Mouse (Mus musculus) layer of hippocampus, postnatal 25 days (tissue): Measurements from ENCODE around the gene Tirap. TPM values are rescaled to one million over a fixed set of nuclear protein-coding genes. Genes with fewer than 3 reads are reported as not detected.
"Not testable (repeated sequence)": the region's sequence is repeated elsewhere in the genome, so short reads cannot be mapped to it uniquely, and the experiment has no call there.

Source experiments
- DNase-seq, 2 experiments: peaks; one replicate each; pipeline ENCODE4 v3.0.0; 2022; ENCODE audit warnings: mixed read lengths in 2 of 2, low spot score in 1 of 2; ENCODE audit errors: extremely low spot score in 1 of 2
- total RNA-seq, 2 experiments: library from RNA; stranded (reverse); gene quantifications; 2 replicates each; pipeline ENCODE4 v1.2.3; 2021

The Tirap gene
- total RNA-seq, 2 experiments from 2014 or later = 1.5 to 2.2 TPM

DNA sequence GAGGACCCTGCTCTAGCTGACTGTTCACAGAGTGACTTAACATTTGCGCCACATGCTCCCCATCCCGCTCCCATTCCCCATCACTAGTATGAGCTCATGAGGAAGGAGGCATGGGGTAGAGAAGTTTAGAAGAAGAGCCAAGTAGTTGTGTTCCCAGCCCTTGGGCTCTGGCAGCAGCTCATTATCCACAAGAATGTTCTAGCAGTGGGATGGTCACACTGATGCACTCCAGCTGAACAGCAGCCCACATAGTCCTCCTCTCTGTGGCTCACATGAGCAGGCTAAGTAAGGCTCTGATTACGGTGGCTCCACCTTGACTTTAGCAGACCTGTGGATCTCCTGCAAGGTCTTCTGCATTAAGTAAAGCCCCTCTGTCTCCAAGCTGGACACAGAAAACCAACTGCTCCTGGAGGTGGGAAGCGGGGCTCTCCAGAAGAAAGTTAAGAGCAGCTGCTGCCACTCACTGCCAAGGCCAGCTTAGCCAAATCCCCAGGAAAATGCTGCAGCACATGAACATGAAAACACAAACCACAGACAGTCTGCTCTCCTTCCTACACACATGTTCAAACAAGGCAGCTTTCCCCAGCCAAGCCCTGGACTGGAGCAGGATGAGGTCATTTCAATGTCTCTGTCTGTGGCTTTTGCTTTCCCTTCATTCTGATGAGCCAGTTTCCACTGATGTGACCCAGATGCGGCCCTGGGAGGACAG, 43.9 kb downstream of the Tirap start:
- no peak for DNase-seq

DNA sequence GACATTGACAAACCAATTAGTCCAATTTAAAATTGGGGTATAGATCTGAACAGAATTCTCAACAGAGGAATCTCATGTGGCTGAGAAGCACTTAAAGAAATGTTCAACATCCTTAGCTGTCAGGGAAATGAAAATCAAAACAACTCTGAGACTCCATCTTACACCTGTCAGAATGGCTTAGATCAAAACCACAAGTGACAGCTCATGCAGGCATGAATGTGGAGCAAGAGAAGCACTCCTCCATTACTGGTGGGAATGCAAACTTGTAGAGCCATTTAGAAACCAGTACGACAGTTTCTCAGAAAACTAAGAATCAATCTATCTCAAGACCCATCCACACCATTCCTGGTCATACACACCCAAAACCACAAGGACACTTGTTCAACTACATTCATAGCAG, 47.2 kb downstream of the Tirap start:
- DNase-seq = no peak

DNA sequence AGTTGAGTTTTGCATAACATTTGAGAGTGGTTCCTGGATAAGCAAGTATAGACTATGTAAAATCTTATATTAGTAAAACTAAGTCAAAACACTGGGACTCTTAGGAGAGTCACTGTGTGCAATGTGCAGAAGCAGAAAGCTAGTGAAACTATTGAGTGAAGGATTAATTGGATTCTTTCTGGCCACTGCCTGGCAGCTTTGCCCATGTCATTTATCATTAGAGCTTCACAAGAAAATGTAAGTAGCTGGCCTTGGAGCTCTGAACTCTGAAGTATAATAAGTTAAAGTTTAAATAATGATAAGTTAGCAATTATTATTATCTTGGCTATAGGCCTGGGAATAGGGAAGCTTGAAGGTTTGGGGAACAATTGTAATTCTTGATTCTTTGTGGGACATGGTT, 51.3 kb downstream of the Tirap start:
- not testable (repeated sequence) for DNase-seq

DNA sequence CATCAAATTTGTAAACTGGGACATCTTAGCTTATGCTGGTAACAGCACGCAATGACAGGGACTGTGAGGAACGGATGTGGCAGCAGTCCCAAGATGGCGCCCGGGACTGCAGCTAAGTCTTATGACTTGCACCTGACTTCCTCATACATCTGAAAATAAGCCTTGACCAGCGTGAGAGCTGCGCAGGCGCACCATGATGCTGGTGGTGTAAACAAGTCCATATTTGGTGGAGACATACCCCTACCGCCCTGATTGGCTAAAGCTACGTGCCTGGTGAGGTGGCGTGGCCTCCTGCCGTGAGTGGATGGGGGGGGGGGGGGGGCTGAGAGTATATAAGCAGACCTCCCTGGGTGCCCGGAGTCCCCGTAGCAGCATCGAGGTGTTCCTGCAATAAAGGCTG, 52.8 kb downstream of the Tirap start:
- not testable (repeated sequence) for DNase-seq

DNA sequence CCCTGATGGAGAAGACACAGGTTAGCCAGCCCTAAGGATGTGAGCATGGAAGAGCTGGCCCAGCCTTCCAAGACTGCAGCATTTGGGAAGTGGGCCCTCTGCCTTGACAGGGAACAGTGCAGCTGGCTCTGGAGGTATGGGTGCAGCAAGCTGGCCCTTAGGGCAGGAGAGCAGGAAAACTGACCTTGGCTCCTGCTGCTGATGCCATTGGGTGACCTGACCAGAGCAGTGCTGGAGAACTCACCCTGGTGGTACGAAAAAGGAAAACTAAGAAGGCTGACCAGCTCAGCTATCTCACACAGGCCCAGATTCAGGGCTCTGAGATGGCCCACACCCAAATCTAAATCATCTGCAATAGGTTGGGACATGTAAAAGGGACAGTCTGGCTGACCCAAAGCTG, 54.3 kb downstream of the Tirap start:
- DNase-seq = no peak

DNA sequence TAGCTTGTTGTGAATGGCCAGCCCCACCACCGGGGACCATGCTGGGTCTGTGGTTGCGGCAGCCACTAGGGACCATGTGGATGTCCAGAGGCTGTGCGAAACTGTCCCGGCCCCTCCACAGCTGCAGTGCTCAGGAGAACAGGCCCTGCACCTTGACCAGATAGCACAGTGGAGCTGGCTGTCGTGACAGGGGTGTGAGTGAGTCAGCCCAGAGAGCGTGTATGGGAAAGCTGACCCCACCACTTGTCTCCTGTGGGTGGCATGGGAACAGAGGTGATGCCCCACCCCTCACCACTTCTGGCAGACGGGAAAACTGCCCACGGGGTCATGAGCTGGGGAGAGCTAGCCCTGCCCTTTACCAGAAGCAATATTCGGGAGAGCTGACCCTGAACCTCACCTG, 55.0 kb downstream of the Tirap start:
- no peak for DNase-seq

DNA sequence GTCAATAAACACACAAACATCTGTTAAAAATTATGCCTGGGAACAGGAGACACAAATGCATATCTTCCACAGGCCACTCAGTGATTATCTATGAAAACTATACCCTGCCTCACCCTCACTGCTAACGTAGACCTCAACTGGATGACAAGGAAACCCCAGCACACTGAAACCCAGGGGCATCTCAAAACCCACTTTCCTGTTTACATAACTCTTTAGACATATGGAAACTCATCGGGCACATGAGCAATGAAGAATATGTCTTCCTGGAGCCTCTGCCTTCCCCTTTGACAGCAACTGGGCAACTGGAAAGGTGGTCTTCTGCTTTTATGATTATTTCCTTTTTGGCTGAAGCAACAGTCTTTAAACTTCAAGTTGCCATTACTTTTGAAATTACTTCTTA, 57.9 kb downstream of the Tirap start:
- no peak for DNase-seq

DNA sequence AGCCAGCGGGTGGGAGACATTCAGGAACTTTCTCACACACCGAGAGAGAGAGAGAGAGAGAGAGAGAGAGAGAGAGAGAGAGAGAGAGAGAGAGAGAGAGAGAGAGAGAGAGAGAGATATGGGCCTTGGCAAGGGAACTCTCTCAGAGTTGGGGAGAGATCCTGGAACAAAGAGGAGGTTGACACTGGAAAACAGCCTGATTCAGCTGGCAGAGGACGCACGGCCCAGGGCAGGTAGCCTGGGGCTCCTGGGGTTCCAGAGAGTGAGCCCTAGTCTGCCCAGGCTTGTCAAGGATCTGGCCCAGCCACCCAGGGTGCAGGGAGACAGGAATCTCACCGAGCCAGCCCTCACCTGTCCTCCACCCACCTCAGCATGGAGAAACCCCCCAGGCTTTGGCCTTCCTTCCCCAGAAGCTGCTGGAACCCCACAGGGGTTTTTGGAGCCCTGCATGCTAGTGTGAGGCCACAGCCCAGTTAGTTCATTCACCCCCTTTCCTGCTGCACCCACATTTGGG, 60.8 kb downstream of the Tirap start:
- DNase-seq = no peak

DNA sequence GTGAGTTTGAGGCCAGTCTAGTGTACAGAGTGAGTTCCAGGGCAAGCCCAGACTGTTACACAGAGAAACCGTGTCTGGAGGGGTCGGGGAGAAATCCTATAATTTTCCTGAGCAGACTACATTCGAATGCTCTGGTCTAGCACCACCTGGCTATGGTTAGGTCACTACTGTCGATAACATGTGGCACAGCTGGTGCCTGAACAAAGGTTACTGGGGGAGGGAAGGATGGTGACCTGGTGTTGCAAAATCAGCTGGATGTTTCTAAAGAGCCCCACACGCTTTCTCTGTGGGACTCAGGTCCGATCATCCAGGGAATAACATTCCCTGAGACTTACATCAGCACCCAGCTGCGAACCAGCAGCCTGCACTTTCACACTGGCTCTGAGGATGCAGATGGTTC, 62.1 kb downstream of the Tirap start:
- no peak for DNase-seq

DNA sequence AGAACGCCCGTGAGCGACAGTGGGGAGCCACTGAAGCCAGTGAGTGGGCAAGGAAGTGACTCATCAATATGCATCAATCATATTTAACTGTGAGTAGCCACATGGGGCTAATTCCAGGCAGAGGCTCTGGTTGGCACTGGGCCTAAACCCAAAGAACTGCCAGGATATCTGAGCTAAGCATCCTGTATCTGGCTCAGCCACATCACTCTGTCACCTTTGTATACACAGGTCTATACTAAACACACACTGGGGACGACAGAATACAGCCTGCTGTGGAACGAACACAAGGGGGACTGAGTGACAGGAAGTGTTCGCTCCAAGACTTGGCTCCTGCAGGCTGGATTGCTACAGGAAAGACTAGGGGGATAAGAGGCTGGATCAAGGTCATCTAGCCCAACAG, 64.5 kb downstream of the Tirap start:
- DNase-seq = no peak

Other genes starting within 250 kb of the Tirap start
- 10 to 100 TPM; 23.9 to 24.5 TPM for gene St3gal4, start 81.0 kb downstream of the Tirap start, total RNA-seq
- 10 to 100 TPM; 19.2 to 21.5 TPM for gene Dcps, start 24.2 kb downstream of the Tirap start, total RNA-seq
- 10 to 100 TPM; 62.3 to 63.3 TPM for gene Srpr, start 116 bp downstream of the Tirap start, total RNA-seq
- 10 to 100 TPM; 34.3 to 34.5 TPM for gene Foxred1, start 10.8 kb upstream of the Tirap start, total RNA-seq
- 10 to 100 TPM; 25.8 to 26.3 TPM for gene Fam118b, start 67.5 kb upstream of the Tirap start, total RNA-seq
- gene Rpusd4, start 67.6 kb upstream of the Tirap start, total RNA-seq = 10 to 100 TPM in 1 of 2 experiments, 1 to 10 TPM in 1; 8.7 to 10.9 TPM
- gene Cdon, start 220.8 kb upstream of the Tirap start, total RNA-seq = 10 to 100 TPM in 1 of 2 experiments, 1 to 10 TPM in 1; 9.5 to 15.8 TPM